7 mouse cellular contexts compared by ENCODE assay signal in the genomic region with DNA sequence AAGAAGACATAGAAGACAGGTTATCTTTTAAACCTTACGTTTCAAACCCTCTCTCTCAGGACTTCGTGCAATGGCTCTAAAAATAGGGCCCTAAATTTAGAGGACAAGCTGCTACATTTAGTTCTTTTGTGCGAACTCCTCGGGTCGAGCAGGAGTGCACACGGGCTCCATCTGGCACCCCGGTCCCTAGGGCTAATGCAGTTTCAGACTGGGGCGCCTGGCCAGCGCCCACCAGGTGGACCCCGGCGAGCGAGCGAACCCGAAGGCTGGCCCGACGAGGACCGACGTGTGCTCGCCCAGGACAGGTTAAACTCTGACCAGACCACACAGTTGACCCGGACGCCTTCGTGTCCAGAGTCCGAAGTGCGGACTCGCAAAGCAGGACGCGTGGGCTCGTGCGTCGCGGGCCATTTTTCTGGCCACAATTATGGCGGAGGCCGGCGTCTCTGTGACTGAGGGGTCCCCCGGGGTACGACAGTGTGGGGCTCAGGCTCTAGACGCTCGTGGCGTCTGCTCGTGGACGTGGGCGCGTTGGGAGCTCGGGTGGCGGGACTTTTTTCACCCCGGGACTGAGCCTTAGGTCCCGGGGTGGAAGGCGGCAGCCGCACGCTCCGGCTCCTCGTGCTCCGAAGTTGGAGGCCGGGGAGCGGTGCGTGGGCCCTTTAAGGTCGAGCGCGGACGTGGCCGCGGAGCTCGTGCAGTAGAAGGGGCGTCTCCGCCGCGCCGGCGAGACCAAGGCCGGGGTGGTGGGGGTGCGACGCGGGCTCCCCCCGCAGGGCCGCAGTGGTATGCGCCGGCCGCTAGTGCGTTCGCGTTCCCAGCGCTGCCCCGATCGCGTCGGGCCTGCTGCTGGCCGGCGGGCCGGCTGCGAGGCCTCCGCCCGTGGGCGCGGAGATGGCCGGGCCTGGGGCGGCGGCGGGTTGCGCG. TPM values are rescaled to one million over a fixed set of nuclear protein-coding genes. Genes with fewer than 3 reads are reported as not detected.
DNase-seq lines count a peak whose midpoint lies in the region; ATAC-seq lines count a peak whose summit lies in the region.

No protein-coding gene starts in this region.

- peak overlapping the region; percentile 95 for H3K9ac ChIP-seq in intestine, embryonic 15.5 days

- peak overlapping the region; percentile 98 for H3K27ac ChIP-seq in intestine, embryonic 15.5 days
- peak overlapping the region; percentile 96 for H3K27ac ChIP-seq in midbrain, embryonic 10.5 days (replicated peaks)

- DNase-seq in adrenal gland, adult (ENCODE audit: inconsistent age in 2 of 2, low spot score in 1 of 2) = peak; percentile 97 to 98
- DNase-seq in embryo, embryonic 10.5 days (ENCODE audit: low spot score) = peak; percentile 90
- peak; percentile 96 for DNase-seq in gastrocnemius, postnatal 25 days
- DNase-seq in left cerebral cortex, postnatal 25 days (ENCODE audit: low spot score in 2 of 2) = peak; percentile 95 to 96
- peak; percentile 93 for DNase-seq in midbrain, embryonic 10.5 days (ENCODE audit: low spot score)
- peak; percentile 89 for DNase-seq in right cerebral cortex, postnatal 4 days

- WGBS in intestine, embryonic 15.5 days = 0% methylated on average over 100 of the region's 100 CpGs
- WGBS in midbrain, embryonic 10.5 days = under 1% methylated on average over 100 of the region's 100 CpGs

- H3K36me3 ChIP-seq in intestine, embryonic 15.5 days = no peaks in the 10 kb centered on the region
- H3K36me3 ChIP-seq in midbrain, embryonic 10.5 days = peaks cover 3% of the 10 kb centered on the region

- H3K27me3 ChIP-seq in intestine, embryonic 15.5 days (replicated peaks) = no peaks in the 10 kb centered on the region
- H3K27me3 ChIP-seq in midbrain, embryonic 10.5 days (ENCODE audit: low read depth, poor library complexity, severe bottlenecking) = no peaks in the 10 kb centered on the region

- no peaks in the 10 kb centered on the region for H3K9me3 ChIP-seq in intestine, embryonic 15.5 days
- no peaks in the 10 kb centered on the region for H3K9me3 ChIP-seq in midbrain, embryonic 10.5 days (replicated peaks)

- ATAC-seq in intestine, embryonic 15.5 days = peak; percentile 95

- intact Hi-C loops in left cerebral cortex, postnatal 25 days (cut with DNase I) = loop anchor here (2.0 kb wide), 3 partner anchors 64 to 118 kb away; a partner anchor contains a TSS

- peak overlapping the region; percentile 83 for H3K4me2 ChIP-seq in intestine, embryonic 15.5 days (replicated peaks)

- H3K4me3 ChIP-seq in intestine, embryonic 15.5 days (replicated peaks) = peak overlapping the region; percentile 95
- H3K4me3 ChIP-seq in midbrain, embryonic 10.5 days = peak overlapping the region; percentile 78

- H3K4me1 ChIP-seq in intestine, embryonic 15.5 days (replicated peaks) = peaks cover 19% of the 10 kb centered on the region
- H3K4me1 ChIP-seq in midbrain, embryonic 10.5 days = peaks cover 32% of the 10 kb centered on the region

RNA-seq across cellular contexts. Expression of a gene that starts 35.3 kb away (rescaled TPM):
- 10 to 100 TPM; 88.3 to 97.4 TPM for total RNA-seq in gastrocnemius, postnatal 25 days (2021)
- 84.2 and 102 TPM in 2 replicates for polyA plus RNA-seq in intestine, embryonic 15.5 days (2015; fragmentation: Nextera tagmentation; extraction: Ambion mirVana)
- 10 to 100 TPM; 40.1 to 46.1 TPM for total RNA-seq in left cerebral cortex, postnatal 25 days (2021)
- 39.2 and 40.4 TPM in 2 replicates for polyA plus RNA-seq in midbrain, embryonic 10.5 days (2016; fragmentation: Nextera tagmentation; extraction: Ambion mirVana)

Comparison
In these comparisons a context has a peak if more than half of its experiments do, and no peak if none do; other contexts are left out.
1. Peak in every context shown above with its lines: DNase-seq, ATAC-seq, H3K4me3 ChIP-seq and H3K27ac ChIP-seq.